Mouse (Mus musculus) liver, embryonic 14.5 days (tissue): ENCODE measurements at regions not wholly inside any gene's neighbourhood (a gene's known extent, or its start where the extent isn't known, plus 50 kb on each side); places are given as distances from the start of the nearest gene placed in this dataset.

Experiments used
- CTCF ChIP-seq: IDR thresholded peaks from 2 replicates; pipeline ENCODE4 v1.5.1; 2016; ENCODE audit warnings: antibody characterized with exemption, low read depth, control low read depth
- EP300 ChIP-seq: IDR thresholded peaks from 2 replicates; pipeline ENCODE4 v1.6.1; 2016; ENCODE audit warnings: antibody characterized with exemption, low read depth

GRCm38 (mm10) chr2:168415140-168415539 is 133.6 kb upstream of the Kcng1 start:
- TF ChIP-seq CTCF, result peak; percentile 74
- no peak for TF ChIP-seq EP300
